Comparison of ENCODE assay signal across 9 mouse cellular contexts in the genomic region with DNA sequence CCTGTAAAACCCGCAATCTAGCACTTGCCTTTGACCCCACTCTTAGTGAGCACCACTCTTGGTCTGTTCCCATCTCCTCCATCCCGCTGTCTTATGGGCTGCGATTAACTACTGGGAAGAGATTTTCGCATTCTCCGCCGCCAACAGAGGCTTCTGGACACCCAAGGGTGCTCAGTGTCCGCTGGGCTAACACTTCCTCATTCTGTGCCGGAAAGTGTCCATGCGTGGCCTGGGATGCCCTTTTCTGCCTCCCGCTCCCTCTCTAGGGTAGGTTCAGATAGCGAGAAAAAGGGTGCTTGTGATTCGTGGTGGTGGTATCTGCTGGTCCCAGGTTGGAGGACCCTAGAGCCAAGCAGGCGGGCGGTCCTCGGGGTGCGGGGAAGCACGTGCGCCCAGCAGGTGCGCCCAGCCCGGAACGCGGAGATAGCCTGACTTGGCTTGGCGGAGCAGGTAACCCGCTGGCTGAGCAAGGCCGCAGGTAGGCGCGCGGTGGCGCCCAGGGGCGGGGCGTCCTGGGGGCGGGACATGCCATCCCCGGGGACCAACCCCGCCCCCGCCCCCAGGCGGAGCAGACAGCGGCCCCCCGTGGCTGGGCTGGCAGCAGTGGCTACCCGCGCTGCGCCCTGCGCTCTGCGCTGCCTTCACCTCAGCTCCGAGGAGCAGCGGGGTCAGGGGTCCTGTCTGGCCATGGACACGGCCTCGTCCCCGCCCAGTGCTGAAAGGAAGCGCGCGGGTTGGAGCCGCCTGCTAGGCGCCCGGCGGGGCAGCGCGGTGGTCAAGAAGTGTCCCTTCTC. TPM values are rescaled to one million over a fixed set of nuclear protein-coding genes. Genes with fewer than 3 reads are reported as not detected.
DNase-seq lines count a peak whose midpoint lies in the region; ATAC-seq lines count a peak whose summit lies in the region.
"Had no signal": no experiment of that assay in that cellular context is flagged by ENCODE, and none has a peak within 500 bp of the region (broad histone marks: within the 10 kb centered on the region; RNA-seq: fewer than 3 reads in every experiment).

No protein-coding gene starts in this region.

- H3K4me1 ChIP-seq in limb, embryonic 10.5 days = peaks cover 31% of the 10 kb centered on the region

- peak overlapping the region; percentile 66 for H3K27ac ChIP-seq in limb, embryonic 10.5 days

- DNase-seq in ES-CJ7 (ENCODE audit: low read depth, low spot score) = peak; percentile 38
- DNase-seq in embryo, embryonic 10.5 days (ENCODE audit: low spot score) = peak; percentile 33
- DNase-seq in heart, postnatal 36 days = peak; percentile 57 to 66
- DNase-seq in limb, embryonic 10.5 days (ENCODE audit: low spot score) = peak; percentile 56
- DNase-seq in thymus, postnatal 25 days = peak; percentile 52
- no peak for DNase-seq in right cerebral cortex, postnatal 4 days
- DNase-seq in left cerebral cortex, adult 18-20 months (ENCODE audit: low spot score in 2 of 2) = no peak

- H3K9me3 ChIP-seq in limb, embryonic 10.5 days (replicated peaks) = no peaks in the 10 kb centered on the region

- 7% methylated on average over 57 of the region's 57 CpGs for WGBS in limb, embryonic 10.5 days

- peak; percentile 10; the same call in 1 of the 2 replicates for ATAC-seq in megakaryocyte-erythroid progenitor cell, adult 5-6 weeks (replicated peaks; ENCODE audit: low FRiP score, low TSS enrichment, poor library complexity, severe bottlenecking)

- intact Hi-C loops in heart, postnatal 36 days (cut with DNase I) = loop anchor here (2.0 to 5.0 kb wide), 2 partner anchors 32 to 190 kb away; no protein-coding TSS in a partner anchor

- H3K36me3 ChIP-seq in limb, embryonic 10.5 days = no peaks in the 10 kb centered on the region

- H3K27me3 ChIP-seq in limb, embryonic 10.5 days (ENCODE audit: low read depth, poor library complexity, severe bottlenecking) = peaks cover 85% of the 10 kb centered on the region

- peak overlapping the region; percentile 59 for H3K4me3 ChIP-seq in limb, embryonic 10.5 days

RNA-seq across cellular contexts. Expression of a gene that starts 0.7 kb away (rescaled TPM):
- total RNA-seq in heart, postnatal 36 days (2021) = 10 to 100 TPM; 34.3 to 37.1 TPM
- polyA plus RNA-seq in limb, embryonic 10.5 days (2016; fragmentation: Nextera tagmentation; extraction: Ambion mirVana) = 0.94 and 1.0 TPM in 2 replicates
- 0.46 TPM in 1 of 2 replicates, not detected in the other for total RNA-seq in megakaryocyte-erythroid progenitor cell, adult 5-6 weeks (2014; fragmentation: Nextera tagmentation)
- total RNA-seq in megakaryocyte-erythroid progenitor cell, adult 5-6 weeks (2017) = not detected in 2 replicates
- under 1 TPM; 0.30 to 0.54 TPM for total RNA-seq in left cerebral cortex, adult 18-20 months (2021)
- total RNA-seq: neutrophil, adult 5-6 weeks had no signal

RNA-seq across cellular contexts. Expression of a gene that starts 12.4 kb away (rescaled TPM):
- total RNA-seq in heart, postnatal 36 days (2021) = not detected
- polyA plus RNA-seq in limb, embryonic 10.5 days (2016; fragmentation: Nextera tagmentation; extraction: Ambion mirVana) = 0.88 and 1.9 TPM in 2 replicates
- 0.13 TPM in 1 of 2 replicates, not detected in the other for total RNA-seq in megakaryocyte-erythroid progenitor cell, adult 5-6 weeks (2014; fragmentation: Nextera tagmentation)
- 2.3 TPM in 1 of 2 replicates, not detected in the other for total RNA-seq in megakaryocyte-erythroid progenitor cell, adult 5-6 weeks (2017)
- not detected for total RNA-seq in left cerebral cortex, adult 18-20 months (2021)
- total RNA-seq: neutrophil, adult 5-6 weeks had no signal

RNA-seq across cellular contexts. Expression of a gene that starts 37.8 kb away (rescaled TPM):
- total RNA-seq in heart, postnatal 36 days (2021) = 10 to 100 TPM; 15.3 TPM
- polyA plus RNA-seq in limb, embryonic 10.5 days (2016; fragmentation: Nextera tagmentation; extraction: Ambion mirVana) = 145 and 157 TPM in 2 replicates
- total RNA-seq in megakaryocyte-erythroid progenitor cell, adult 5-6 weeks (2014; fragmentation: Nextera tagmentation) = 36.9 and 58.7 TPM in 2 replicates
- 15.5 and 37.8 TPM in 2 replicates for total RNA-seq in megakaryocyte-erythroid progenitor cell, adult 5-6 weeks (2017)
- 10 to 100 TPM; 37.8 to 39.6 TPM for total RNA-seq in left cerebral cortex, adult 18-20 months (2021)

RNA-seq across cellular contexts. Expression of a gene that starts 54.3 kb away (rescaled TPM):
- total RNA-seq in heart, postnatal 36 days (2021) = 100 to 1,000 TPM; 398 to 441 TPM
- 267 and 310 TPM in 2 replicates for polyA plus RNA-seq in limb, embryonic 10.5 days (2016; fragmentation: Nextera tagmentation; extraction: Ambion mirVana)
- total RNA-seq in megakaryocyte-erythroid progenitor cell, adult 5-6 weeks (2014; fragmentation: Nextera tagmentation) = 194 and 203 TPM in 2 replicates
- 214 and 238 TPM in 2 replicates for total RNA-seq in megakaryocyte-erythroid progenitor cell, adult 5-6 weeks (2017)
- total RNA-seq in left cerebral cortex, adult 18-20 months (2021) = 100 to 1,000 TPM; 388 to 392 TPM

Comparison
In these comparisons a context has a peak if more than half of its experiments do, and no peak if none do; other contexts are left out.
1. DNase-seq: peak in ES-CJ7 (single experiment), embryo, embryonic 10.5 days (single experiment), heart, postnatal 36 days (2 of 2), limb, embryonic 10.5 days (single experiment) and thymus, postnatal 25 days (single experiment); none in right cerebral cortex, postnatal 4 days (single experiment) and left cerebral cortex, adult 18-20 months (0 of 2).
2. RNA of a gene that starts 0.7 kb away (total RNA-seq): 34.3 to 37.1 TPM in heart, postnatal 36 days; 0.30 to 0.54 TPM in left cerebral cortex, adult 18-20 months and 0.46 TPM in megakaryocyte-erythroid progenitor cell, adult 5-6 weeks; every median in the first group is over 10 times any median in the second.